Mouse (Mus musculus): Measurements from ENCODE around the gene Tfcp2. TPM values are rescaled to one million over a fixed set of nuclear protein-coding genes. Genes with fewer than 3 reads are reported as not detected.
A peak's percentile ranks its signal among the peaks of the same experiment; 100 is the strongest.

Gene Tfcp2
- polyA plus RNA-seq (2016; fragmentation: Nextera tagmentation; extraction: Ambion mirVana) = 34.5 and 39.5 TPM in 2 replicates

- Histone ChIP-seq H3K27ac (replicated peaks) (peak within 1 kb of the TSS; percentile 91), H3K27me3 (ENCODE audit: low read depth, poor library complexity, severe bottlenecking) (no peaks in the 10 kb centered on the region), H3K4me1 (peaks cover 19% of the 10 kb centered on the region), H3K9me3 (replicated peaks) (no peaks in the 10 kb centered on the region; the same call in 1 of the 2 replicates), H3K4me3 (peak within 1 kb of the TSS; percentile 81), H3K36me3 (peaks cover 36% of the 10 kb centered on the region)
- DNase-seq (ENCODE audit: low spot score) = peak; percentile 99
- under 1% methylated on average over 84 of the region's 84 CpGs for WGBS
Measured at GRCm38 (mm10) chr15:100551326-100552307, at the start of gene Tfcp2. Gene Tfcp2 (minus strand): TSS chr15:100552008.

DNA sequence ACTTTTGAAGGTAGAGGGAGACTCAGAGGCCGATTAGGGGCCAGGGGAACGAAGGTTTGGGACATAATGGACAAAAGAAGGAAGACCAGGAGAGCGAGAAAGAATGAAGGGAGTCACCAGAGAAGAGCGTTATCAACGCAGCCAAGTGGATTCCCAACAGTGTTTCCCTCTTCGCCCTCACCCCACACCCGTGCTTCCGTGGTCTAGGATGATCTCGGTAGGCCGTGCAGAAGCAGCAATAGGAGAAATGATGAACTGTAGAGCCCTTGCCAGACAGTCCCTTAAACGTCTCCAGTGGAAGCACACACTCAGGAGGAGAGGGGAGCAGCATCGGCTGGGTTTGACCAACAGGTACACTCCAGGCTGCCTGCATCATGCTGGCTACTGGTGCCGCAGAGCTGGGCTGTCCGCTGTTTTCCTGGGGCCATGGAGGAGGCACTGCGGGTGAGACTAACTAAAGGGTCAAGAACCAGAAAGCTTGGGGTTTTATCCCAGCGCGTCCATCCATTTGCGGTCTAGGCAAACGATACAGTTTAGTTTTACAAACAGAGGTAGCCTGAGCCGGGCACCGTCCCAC is 49.0 kb upstream of the Tfcp2 start:
- H3K27me3 ChIP-seq (ENCODE audit: low read depth, poor library complexity, severe bottlenecking) = peaks cover 84% of the 10 kb centered on the region
- no peaks in the 10 kb centered on the region for H3K36me3 ChIP-seq

GRCm38 (mm10) chr15:100600047-100600695 is 48.4 kb upstream of the Tfcp2 start:
- peaks cover 79% of the 10 kb centered on the region for H3K27me3 ChIP-seq (ENCODE audit: low read depth, poor library complexity, severe bottlenecking)
- WGBS = 1% methylated on average over 35 of the region's 35 CpGs

More for the DNA sequence above, 49.0 kb upstream of the Tfcp2 start:
- H3K9me3 ChIP-seq (replicated peaks) = no peaks in the 10 kb centered on the region
- peak overlapping the region; percentile 96 for H3K27ac ChIP-seq (replicated peaks)
- DNase-seq (ENCODE audit: low spot score) = no peak
- WGBS = 12% methylated on average over 21 of the region's 21 CpGs
- peaks cover 47% of the 10 kb centered on the region for H3K4me1 ChIP-seq
- peak overlapping the region; percentile 87 for H3K4me3 ChIP-seq

GRCm38 (mm10) chr15:100599276-100600046 is 47.7 kb upstream of the Tfcp2 start, which contains the start of gene Pou6f1:
Gene Pou6f1 (minus strand): TSS chr15:100599984.
- no peaks in the 10 kb centered on the region for H3K36me3 ChIP-seq
- peaks cover 73% of the 10 kb centered on the region for H3K27me3 ChIP-seq (ENCODE audit: low read depth, poor library complexity, severe bottlenecking)
- H3K4me1 ChIP-seq = peaks cover 34% of the 10 kb centered on the region
- WGBS = under 1% methylated on average over 73 of the region's 76 CpGs
- H3K9me3 ChIP-seq (replicated peaks) = no peaks in the 10 kb centered on the region
- peak within 1 kb of the TSS; percentile 87 for H3K4me3 ChIP-seq
- peak; percentile 65 for DNase-seq (ENCODE audit: low spot score)
- H3K27ac ChIP-seq (replicated peaks) = peak within 1 kb of the TSS; percentile 96

More at GRCm38 (mm10) chr15:100600047-100600695, 48.4 kb upstream of the Tfcp2 start:
- Histone ChIP-seq H3K4me3 (peak overlapping the region; percentile 87), H3K9me3 (replicated peaks) (no peaks in the 10 kb centered on the region), H3K4me1 (peaks cover 41% of the 10 kb centered on the region), H3K36me3 (no peaks in the 10 kb centered on the region), H3K27ac (replicated peaks) (peak overlapping the region; percentile 96)
- DNase-seq (ENCODE audit: low spot score) = peak; percentile 86

- Histone ChIP-seq H3K9me3 (replicated peaks) (no peaks in the 10 kb centered on the region), H3K27ac (replicated peaks) (peak overlapping the region; percentile 96; the same call in 1 of the 2 replicates), H3K4me1 (peaks cover 30% of the 10 kb centered on the region), H3K4me3 (peak overlapping the region; percentile 87), H3K27me3 (ENCODE audit: low read depth, poor library complexity, severe bottlenecking) (peaks cover 68% of the 10 kb centered on the region), H3K36me3 (no peaks in the 10 kb centered on the region)
- DNase-seq (ENCODE audit: low spot score) = peak; percentile 49
- WGBS = 3% methylated on average over 12 of the region's 12 CpGs
Measured at GRCm38 (mm10) chr15:100598883-100599275, 47.1 kb upstream of the Tfcp2 start.

DNA sequence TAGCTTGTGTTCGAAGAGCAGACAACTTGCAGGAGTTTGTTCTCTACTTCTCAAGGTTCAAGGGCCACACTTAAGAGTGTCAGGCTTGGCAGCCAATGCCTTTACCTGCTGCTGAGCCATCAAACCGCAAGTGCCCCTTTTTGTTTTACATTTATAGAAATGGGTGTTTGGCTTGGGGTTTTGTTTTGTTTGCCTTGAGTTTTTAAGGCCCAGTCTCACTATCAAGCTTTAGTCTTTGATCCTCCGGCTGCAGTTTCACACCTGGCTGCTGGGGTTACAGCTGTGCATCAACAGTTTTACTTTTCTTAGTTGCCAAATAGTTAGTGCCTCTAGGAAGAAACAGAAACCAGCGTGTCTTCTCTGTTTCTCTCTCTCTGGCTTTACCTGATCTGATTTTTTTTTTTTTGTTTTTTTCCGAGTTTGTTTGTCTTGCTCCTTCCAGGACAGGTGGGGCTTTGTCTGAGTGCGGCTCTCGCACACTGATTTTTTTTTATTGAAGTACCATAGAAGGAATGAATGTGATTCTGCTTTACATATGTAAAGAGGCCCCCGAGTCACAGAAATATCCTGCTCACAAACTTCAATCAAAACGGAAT is 46.6 kb upstream of the Tfcp2 start:
- Histone ChIP-seq H3K9me3 (replicated peaks) (no peaks in the 10 kb centered on the region), H3K36me3 (no peaks in the 10 kb centered on the region), H3K27me3 (ENCODE audit: low read depth, poor library complexity, severe bottlenecking) (peaks cover 64% of the 10 kb centered on the region), H3K27ac (replicated peaks) (peak overlapping the region; percentile 96; the same call in 1 of the 2 replicates), H3K4me3 (peak overlapping the region; percentile 87), H3K4me1 (peaks cover 30% of the 10 kb centered on the region)
- DNase-seq (ENCODE audit: low spot score) = no peak
- 26% methylated on average over 9 of the region's 9 CpGs for WGBS

GRCm38 (mm10) chr15:100592817-100593216 is 41.0 kb upstream of the Tfcp2 start:
- H3K27ac ChIP-seq (replicated peaks) = no peak overlapping the region
- peaks cover 6% of the 10 kb centered on the region; the same call in 1 of the 2 replicates for H3K36me3 ChIP-seq
- no peak overlapping the region for H3K4me3 ChIP-seq
- H3K9me3 ChIP-seq (replicated peaks) = no peaks in the 10 kb centered on the region
- H3K4me1 ChIP-seq = peaks cover 3% of the 10 kb centered on the region; the same call in 1 of the 2 replicates
- 89% methylated on average over 6 of the region's 6 CpGs for WGBS
- H3K27me3 ChIP-seq (ENCODE audit: low read depth, poor library complexity, severe bottlenecking) = peaks cover 10% of the 10 kb centered on the region; the same call in 1 of the 2 replicates
- no peak for DNase-seq (ENCODE audit: low spot score)

DNA sequence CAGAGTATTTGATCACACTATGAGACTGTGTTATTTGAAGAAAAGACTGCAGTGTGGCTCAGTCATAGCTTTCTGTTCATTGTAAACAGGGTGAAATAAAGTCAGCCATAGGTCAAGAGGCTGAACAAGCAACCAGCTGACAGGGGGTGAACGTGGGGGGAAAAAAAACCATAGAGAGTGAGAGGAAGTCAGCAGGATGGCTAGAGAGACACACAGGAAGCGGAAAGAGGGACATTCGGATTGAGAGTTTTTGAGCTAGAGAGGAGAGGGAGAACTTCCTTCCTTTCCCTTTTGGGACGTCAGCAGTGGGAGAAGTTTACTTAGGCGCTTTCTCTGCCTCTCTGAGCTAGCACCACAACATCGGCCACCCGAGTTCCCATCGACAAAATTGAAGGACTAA is 38.6 kb upstream of the Tfcp2 start:
- DNase-seq (ENCODE audit: low spot score) = no peak
- no peaks in the 10 kb centered on the region for H3K27me3 ChIP-seq (ENCODE audit: low read depth, poor library complexity, severe bottlenecking)
- H3K4me3 ChIP-seq = no peak overlapping the region
- WGBS = 78% methylated on average over 8 of the region's 8 CpGs
- peaks cover 28% of the 10 kb centered on the region for H3K36me3 ChIP-seq
- H3K4me1 ChIP-seq = peaks cover 12% of the 10 kb centered on the region; the same call in 1 of the 2 replicates
- H3K9me3 ChIP-seq (replicated peaks) = no peaks in the 10 kb centered on the region
- no peak overlapping the region for H3K27ac ChIP-seq (replicated peaks)

DNA sequence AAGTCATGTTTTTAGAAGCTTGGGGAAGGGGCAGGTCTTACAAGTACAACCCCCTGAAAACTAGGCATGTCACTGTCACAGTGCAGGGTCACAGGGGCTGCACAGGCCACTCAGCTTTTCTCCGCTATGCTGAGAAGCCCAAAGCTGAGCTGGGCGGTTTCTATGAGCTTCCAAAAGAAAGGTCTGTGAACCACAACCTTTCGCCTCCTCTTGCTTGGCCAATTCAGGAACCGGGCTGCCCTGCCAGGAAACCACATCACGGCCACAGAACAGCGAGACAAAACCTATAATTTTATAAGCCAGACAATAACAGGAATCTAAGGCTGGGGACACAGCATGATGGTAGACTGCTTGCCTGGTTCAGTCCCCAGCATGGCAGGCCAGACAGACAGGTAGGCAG is 36.5 kb upstream of the Tfcp2 start:
- Histone ChIP-seq H3K9me3 (replicated peaks) (no peaks in the 10 kb centered on the region), H3K36me3 (peaks cover 31% of the 10 kb centered on the region), H3K4me1 (peaks cover 12% of the 10 kb centered on the region; the same call in 1 of the 2 replicates), H3K27me3 (ENCODE audit: low read depth, poor library complexity, severe bottlenecking) (no peaks in the 10 kb centered on the region), H3K4me3 (no peak overlapping the region), H3K27ac (replicated peaks) (no peak overlapping the region)
- 79% methylated on average over 6 of the region's 6 CpGs for WGBS
- no peak for DNase-seq (ENCODE audit: low spot score)

DNA sequence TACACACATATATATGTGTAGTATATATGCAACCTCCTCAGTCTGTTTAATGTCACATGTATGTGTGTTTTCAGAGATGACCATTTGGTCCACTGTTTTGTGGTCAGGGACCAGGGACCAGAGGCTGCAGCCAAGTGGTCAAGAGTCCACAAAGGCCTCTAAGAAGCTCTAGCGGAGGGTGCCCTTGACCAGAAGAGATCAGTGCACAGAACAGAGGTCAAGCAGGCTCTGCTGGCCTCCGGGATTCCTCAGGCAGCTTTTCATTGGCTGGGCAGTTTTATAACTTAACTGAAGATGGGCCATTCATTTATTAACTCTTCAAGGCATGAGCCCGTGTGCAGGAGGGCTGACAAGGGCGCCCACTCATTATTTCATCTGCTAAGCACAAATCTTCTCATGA is 35.4 kb upstream of the Tfcp2 start:
- WGBS = 83% methylated on average over 4 of the region's 4 CpGs
- H3K4me1 ChIP-seq = peaks cover 12% of the 10 kb centered on the region; the same call in 1 of the 2 replicates

GRCm38 (mm10) chr15:100585931-100586330 is 34.1 kb upstream of the Tfcp2 start:
- 94% methylated on average over 16 of the region's 16 CpGs for WGBS
- Histone ChIP-seq H3K4me3 (no peak overlapping the region), H3K27me3 (ENCODE audit: low read depth, poor library complexity, severe bottlenecking) (no peaks in the 10 kb centered on the region), H3K36me3 (peaks cover 35% of the 10 kb centered on the region), H3K27ac (replicated peaks) (no peak overlapping the region), H3K9me3 (replicated peaks) (no peaks in the 10 kb centered on the region), H3K4me1 (peaks cover 12% of the 10 kb centered on the region; the same call in 1 of the 2 replicates)
- no peak for DNase-seq (ENCODE audit: low spot score)

More for the DNA sequence above, 35.4 kb upstream of the Tfcp2 start:
- Histone ChIP-seq H3K27ac (replicated peaks) (no peak overlapping the region), H3K36me3 (peaks cover 35% of the 10 kb centered on the region), H3K27me3 (ENCODE audit: low read depth, poor library complexity, severe bottlenecking) (no peaks in the 10 kb centered on the region), H3K9me3 (replicated peaks) (no peaks in the 10 kb centered on the region), H3K4me3 (no peak overlapping the region)
- no peak for DNase-seq (ENCODE audit: low spot score)
